In the genomic region with DNA sequence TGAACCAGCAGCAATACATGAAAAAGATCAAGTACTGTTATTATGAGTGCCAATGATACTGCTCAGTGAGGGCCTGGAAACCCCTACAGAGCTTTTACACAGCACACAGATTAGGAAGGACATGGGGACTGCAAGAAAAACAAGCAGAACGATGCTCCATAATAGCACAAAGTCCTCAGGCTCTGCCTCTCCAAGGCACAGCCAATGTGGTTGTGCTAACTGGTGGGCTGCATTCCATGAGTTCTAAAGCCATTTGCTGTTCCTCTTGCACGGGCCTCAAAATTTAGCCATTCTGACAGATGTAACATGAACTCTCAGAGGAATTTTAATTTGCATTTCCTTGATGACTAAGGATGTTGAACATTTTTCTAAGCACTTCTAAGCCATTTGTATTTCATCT, we compare ENCODE assay signal across 25 mouse cellular contexts.
DNase-seq lines count a peak whose midpoint lies in the region; ATAC-seq lines count a peak whose summit lies in the region.
"Had no signal": no experiment of that assay in that cellular context is flagged by ENCODE, and none has a peak within 500 bp of the region (broad histone marks: within the 10 kb centered on the region; RNA-seq: fewer than 3 reads in every experiment).

No protein-coding gene starts in this region.

- H3K9me3 ChIP-seq in neural tube, embryonic 11.5 days (ENCODE audit: control insufficient read depth, low read length), result no peaks in the 10 kb centered on the region
- H3K9me3 ChIP-seq in embryonic facial prominence, embryonic 13.5 days, result no peaks in the 10 kb centered on the region
- H3K9me3 ChIP-seq: forebrain, embryonic 13.5 days; heart, embryonic 15.5 days; hindbrain, embryonic 15.5 days; limb, embryonic 10.5 days; liver, embryonic 15.5 days; neural tube, embryonic 12.5 days had no signal

- peak; percentile 85 for DNase-seq in heart, adult 11 months
- no peak for DNase-seq in heart, postnatal 10 days
- peak; percentile 11 for DNase-seq in neural tube, embryonic 11.5 days (ENCODE audit: low spot score)
- no peak for DNase-seq in neural tube, embryonic 10.5 days (ENCODE audit: extremely low spot score, low spot score)
- DNase-seq in spleen, adult 18-20 months, result no peak
- no peak for DNase-seq in layer of hippocampus, postnatal 14 days (ENCODE audit: low spot score in 2 of 2)
- DNase-seq in thymus, postnatal 14 days, result no peak
- DNase-seq: adrenal gland, postnatal 36 days; B cell, adult 2 months; cerebellum, adult 9-10 months; gastrocnemius, postnatal 36 days; heart, postnatal 4 days; kidney, adult 9 months; liver; right cerebral cortex, postnatal 25 days; thymus, postnatal 25 days had no signal

- no peaks in the 10 kb centered on the region for H3K36me3 ChIP-seq in neural tube, embryonic 11.5 days (ENCODE audit: control insufficient read depth, insufficient read depth, low read length)
- H3K36me3 ChIP-seq in embryonic facial prominence, embryonic 13.5 days, result no peaks in the 10 kb centered on the region
- H3K36me3 ChIP-seq: heart, embryonic 15.5 days; hindbrain, embryonic 15.5 days; limb, embryonic 10.5 days; liver, embryonic 15.5 days; neural tube, embryonic 12.5 days had no signal

- WGBS in neural tube, embryonic 11.5 days, result 42% methylated on average over 2 of the region's 2 CpGs
- 7% methylated on average over 2 of the region's 2 CpGs for whole genome bisulfite sequencing in embryonic facial prominence, embryonic 13.5 days

- H3K9ac ChIP-seq in neural tube, embryonic 11.5 days (ENCODE audit: low read length), result no peak overlapping the region
- no peak overlapping the region for H3K9ac ChIP-seq in embryonic facial prominence, embryonic 13.5 days
- H3K9ac ChIP-seq: forebrain, embryonic 13.5 days; heart, embryonic 15.5 days; hindbrain, embryonic 15.5 days; liver, embryonic 15.5 days; neural tube, embryonic 12.5 days had no signal

- intact Hi-C loops in heart, postnatal 10 days (cut with DNase I), result no loop called here

- no peak for ATAC-seq in neural tube, embryonic 11.5 days (ENCODE audit: insufficient read depth, low FRiP score, low TSS enrichment)
- ATAC-seq in embryonic facial prominence, embryonic 13.5 days (ENCODE audit: insufficient number of reproducible peaks, insufficient read depth, low FRiP score, low TSS enrichment, low read depth), result no peak
- ATAC-seq: forebrain, embryonic 13.5 days had no signal

- no peak overlapping the region for H3K4me3 ChIP-seq in neural tube, embryonic 11.5 days (ENCODE audit: low read depth, low read length)
- H3K4me3 ChIP-seq in embryonic facial prominence, embryonic 13.5 days, result no peak overlapping the region
- H3K4me3 ChIP-seq: forebrain, embryonic 13.5 days; heart, embryonic 15.5 days; hindbrain, embryonic 15.5 days; limb, embryonic 10.5 days; liver, embryonic 15.5 days; neural tube, embryonic 12.5 days had no signal

- no peaks in the 10 kb centered on the region for H3K27me3 ChIP-seq in neural tube, embryonic 11.5 days (ENCODE audit: control insufficient read depth, insufficient read depth, low read length)
- no peaks in the 10 kb centered on the region for H3K27me3 ChIP-seq in embryonic facial prominence, embryonic 13.5 days
- H3K27me3 ChIP-seq: forebrain, embryonic 13.5 days; heart, embryonic 15.5 days; hindbrain, embryonic 15.5 days; liver, embryonic 15.5 days; neural tube, embryonic 12.5 days had no signal

- no peaks in the 10 kb centered on the region for H3K4me1 ChIP-seq in neural tube, embryonic 11.5 days (ENCODE audit: control insufficient read depth, insufficient read depth, low read length)
- peaks cover 4% of the 10 kb centered on the region; the same call in 1 of the 2 replicates for H3K4me1 ChIP-seq in embryonic facial prominence, embryonic 13.5 days
- H3K4me1 ChIP-seq: forebrain, embryonic 13.5 days; heart, embryonic 15.5 days; hindbrain, embryonic 15.5 days; limb, embryonic 10.5 days; liver, embryonic 15.5 days; neural tube, embryonic 12.5 days had no signal

- H3K4me2 ChIP-seq in neural tube, embryonic 11.5 days (ENCODE audit: low read depth), result no peak overlapping the region
- H3K4me2 ChIP-seq in embryonic facial prominence, embryonic 13.5 days, result no peak overlapping the region
- H3K4me2 ChIP-seq: forebrain, embryonic 13.5 days; heart, embryonic 15.5 days; hindbrain, embryonic 15.5 days; liver, embryonic 15.5 days; midbrain, embryonic 11.5 days; neural tube, embryonic 12.5 days had no signal

- H3K27ac ChIP-seq in neural tube, embryonic 11.5 days (ENCODE audit: low read depth, low read length), result no peak overlapping the region
- peak overlapping the region; percentile 57 for H3K27ac ChIP-seq in embryonic facial prominence, embryonic 13.5 days
- H3K27ac ChIP-seq: forebrain, embryonic 13.5 days; heart, embryonic 15.5 days; hindbrain, embryonic 15.5 days; limb, embryonic 10.5 days; liver, embryonic 15.5 days; macrophage; neural tube, embryonic 12.5 days had no signal

Comparison
In these comparisons a context has a peak if more than half of its experiments do, and no peak if none do; other contexts are left out.
1. DNase-seq: peak in heart, adult 11 months (single experiment) and neural tube, embryonic 11.5 days (single experiment); none in heart, postnatal 10 days (0 of 2), neural tube, embryonic 10.5 days (single experiment), spleen, adult 18-20 months (0 of 2), layer of hippocampus, postnatal 14 days (0 of 2) and thymus, postnatal 14 days (single experiment).